Mouse (Mus musculus) granulocyte monocyte progenitor cell, adult 5-6 weeks (primary cell): Measurements from ENCODE around the gene Galnt6. TPM values are rescaled to one million over a fixed set of nuclear protein-coding genes. Genes with fewer than 3 reads are reported as not detected.

Experiments
- ATAC-seq: replicated peaks from 2 replicates; pipeline ENCODE4 v1.8.0; 2016; ENCODE audit warnings: mild to moderate bottlenecking, moderate TSS enrichment, inconsistent platforms; ENCODE audit not compliant: poor library complexity, severe bottlenecking
- total RNA-seq, 2 experiments: library from RNA; stranded (forward) in 1 of 2; stranded (reverse) in 1 of 2; fragments of 200-712, 200-1000 nt in 1 of 2; fragments of >200 nt in 1 of 2; fragmentation: Nextera tagmentation in 1 of 2; gene quantifications; 2 replicates each; pipeline ENCODE4 v1.2.3; 2014 to 2017

The Galnt6 gene
- total RNA-seq, 2 experiments from 2014 or later: 27.4 to 44.6 TPM

DNA sequence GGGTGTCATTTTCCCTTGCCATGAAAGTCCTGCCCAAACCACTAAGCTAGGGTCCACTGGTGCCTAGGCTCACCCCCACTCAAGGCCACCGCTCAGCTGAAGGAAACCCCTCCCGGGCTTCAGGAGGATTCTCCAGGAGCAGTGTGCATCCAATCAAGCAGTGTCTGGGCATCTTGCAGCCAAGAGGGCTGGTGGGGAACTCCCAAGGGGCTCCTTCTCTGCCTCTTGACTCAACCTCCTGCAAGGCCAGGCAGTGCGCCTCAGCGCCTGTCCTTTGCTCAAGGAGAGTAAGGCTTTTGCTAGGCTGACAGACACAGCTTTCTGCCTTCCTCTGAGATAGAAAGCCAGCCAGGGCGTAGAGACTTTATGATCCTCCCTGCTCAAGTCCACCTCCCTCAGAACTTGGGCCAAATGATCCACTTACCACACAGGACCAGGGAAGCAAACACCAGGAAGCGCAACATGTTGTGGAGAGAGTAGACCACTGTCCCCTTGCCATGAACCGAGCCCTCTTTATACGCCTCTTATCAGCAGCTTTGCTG is 41.7 kb downstream of the Galnt6 start, which contains the start of gene Cela1:
Gene Cela1, minus strand, starts transcription at position 492 of the 542 bp plus-strand sequence.
- no peak for ATAC-seq

DNA sequence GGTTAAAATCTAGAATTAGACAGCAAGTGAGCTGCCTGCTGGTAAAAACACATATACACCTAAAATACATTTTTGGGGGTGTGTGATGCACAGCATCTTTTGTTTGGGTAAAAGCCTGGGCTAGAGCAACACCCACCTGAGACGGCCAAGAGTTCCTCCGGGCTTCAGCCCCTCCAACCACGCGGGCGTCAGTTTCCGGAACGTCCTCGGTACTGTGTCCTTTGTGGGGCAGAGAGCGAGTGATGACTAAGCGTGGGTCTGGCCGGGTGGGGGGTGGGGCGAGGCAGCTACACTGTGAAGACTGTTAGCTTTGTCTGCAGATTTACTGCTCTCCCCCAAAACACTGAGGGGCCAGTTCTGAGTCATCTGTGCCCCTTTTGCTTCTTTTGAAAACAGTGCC is 42.2 kb downstream of the Galnt6 start:
- peak; percentile 79 for ATAC-seq

DNA sequence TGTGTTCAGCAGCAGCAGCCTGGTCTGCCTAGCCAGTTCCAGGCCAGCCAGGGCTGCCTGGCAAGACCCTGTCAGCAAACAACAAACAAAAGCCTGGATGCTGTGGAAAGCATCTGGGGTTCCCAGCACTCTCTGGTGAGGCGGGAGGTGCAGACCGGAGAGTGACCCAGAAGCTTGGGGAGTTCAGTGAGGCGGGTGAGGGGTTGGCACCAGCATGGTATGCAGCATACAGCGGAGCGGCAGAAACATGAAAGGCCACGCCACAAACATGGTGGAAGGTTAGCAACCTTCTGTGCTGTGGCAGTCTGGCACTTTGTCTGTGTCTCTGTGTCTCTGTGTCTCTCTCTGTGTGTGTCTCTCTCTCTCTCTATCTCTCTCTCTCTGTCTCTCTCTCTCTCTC is 42.7 kb downstream of the Galnt6 start:
- ATAC-seq: no peak

DNA sequence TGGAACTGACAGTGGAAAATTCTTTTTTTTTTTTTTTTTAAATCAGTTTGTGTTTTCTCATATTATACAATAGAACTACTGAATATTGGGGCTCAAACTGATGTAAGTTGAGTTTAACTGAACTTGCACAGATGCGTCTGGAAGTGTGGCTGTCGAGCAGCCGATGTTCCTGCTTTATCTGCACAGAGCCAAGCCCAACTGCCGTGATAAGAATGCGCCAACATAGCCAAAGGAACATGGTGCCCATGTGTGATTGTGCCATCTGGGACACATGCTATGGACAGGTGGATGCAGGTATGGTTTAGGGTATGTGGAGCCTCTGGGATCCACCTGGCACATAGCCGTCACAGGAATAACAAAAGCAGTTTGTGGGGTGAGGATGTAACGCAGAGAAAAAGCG is 43.3 kb downstream of the Galnt6 start:
- no peak for ATAC-seq

DNA sequence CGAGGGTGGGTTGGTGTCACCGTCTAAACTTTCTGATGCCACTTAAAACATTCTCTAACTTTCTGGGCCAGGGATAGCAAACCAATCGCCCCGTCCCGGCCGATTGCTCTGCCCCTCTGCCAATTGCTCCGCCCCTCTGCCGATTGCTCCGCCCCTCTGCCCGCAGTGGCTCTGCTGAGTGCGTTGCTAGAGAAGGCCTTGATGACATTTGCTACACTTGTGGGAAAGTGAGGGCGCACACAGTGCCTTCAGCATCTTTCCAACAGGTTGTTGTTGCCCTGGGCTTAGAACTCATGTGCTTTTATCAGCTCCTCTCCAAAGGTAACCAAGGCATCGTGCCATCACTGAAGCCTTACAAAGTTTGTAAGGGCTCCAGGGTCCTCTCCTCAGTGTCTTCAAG is 43.9 kb downstream of the Galnt6 start:
- no peak for ATAC-seq

DNA sequence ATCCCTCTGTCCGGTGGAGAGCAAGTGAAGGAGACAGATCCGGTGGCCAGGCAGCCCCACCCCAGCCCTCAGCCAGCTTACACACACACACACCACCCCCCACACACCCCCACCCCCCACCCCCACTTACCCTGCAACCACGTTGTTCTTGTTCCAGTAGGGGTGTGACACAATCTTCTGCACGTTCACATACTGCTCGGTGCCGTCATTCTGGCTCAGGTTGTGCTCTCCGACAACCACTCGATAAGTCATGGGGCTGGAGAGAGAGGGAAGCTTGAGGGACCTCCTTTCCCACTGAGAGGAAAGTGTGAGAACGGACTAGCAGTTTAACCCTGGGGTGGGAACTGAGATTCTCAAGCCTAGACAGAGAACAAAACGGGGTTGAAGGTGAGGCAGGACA is 44.7 kb downstream of the Galnt6 start:
- ATAC-seq: no peak

DNA sequence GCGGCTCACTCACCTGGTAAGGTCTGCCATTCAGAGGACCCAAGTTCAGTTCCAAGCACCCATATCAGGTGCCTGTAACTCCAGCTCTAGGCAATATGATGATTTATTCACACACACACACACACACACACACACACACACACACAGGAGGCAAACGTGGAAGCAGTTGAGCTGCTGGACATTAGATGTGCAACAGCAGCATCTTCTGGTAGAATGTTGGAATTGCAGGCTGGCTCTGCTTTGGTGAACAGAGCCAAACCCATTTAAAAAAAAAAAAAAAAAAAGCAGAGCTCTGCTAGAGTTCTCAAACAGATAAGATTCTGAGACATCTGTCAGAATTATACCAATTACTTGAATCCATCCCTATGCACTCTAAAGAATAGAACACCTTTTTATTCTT is 46.1 kb downstream of the Galnt6 start:
- ATAC-seq: peak; percentile 50

DNA sequence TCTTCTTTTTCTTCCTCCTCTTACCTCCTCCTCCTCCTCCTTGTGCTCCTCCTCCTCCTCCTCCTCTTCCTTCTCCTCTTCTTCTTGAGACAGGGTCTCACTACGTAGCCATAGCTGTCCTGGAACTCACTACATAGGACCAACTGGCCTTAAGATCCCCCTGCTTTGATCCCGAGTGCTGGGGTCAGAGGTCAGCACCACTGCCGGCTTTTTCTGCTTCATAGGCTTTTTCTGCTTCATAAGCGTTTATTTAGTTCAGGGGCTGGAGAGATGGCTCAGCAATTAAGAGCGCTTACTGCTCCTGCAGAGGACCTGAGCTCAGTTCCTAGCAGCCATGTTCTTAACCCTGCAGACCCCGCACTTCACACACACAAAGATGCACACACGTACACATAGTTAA is 47.4 kb downstream of the Galnt6 start:
- no peak for ATAC-seq

DNA sequence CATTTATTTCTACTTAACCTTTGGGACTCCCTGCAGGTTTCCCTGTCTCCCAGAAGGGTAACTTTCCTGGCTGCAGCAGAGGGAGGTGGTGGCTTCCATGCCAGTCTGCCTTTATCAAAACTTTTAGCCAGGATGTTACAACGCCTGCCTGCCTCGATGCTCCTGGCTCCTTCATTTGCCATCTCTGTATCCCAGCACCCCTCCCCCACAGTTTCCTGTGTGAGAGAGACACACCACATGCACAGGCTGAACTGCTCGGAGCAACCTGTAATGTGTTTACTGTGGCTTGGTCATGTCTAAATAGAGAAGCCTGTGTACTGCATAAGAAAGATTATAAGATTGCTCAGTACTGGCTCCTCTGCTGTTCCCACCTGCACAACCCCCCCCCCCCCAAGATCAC is 48.8 kb downstream of the Galnt6 start:
- ATAC-seq: no peak

DNA sequence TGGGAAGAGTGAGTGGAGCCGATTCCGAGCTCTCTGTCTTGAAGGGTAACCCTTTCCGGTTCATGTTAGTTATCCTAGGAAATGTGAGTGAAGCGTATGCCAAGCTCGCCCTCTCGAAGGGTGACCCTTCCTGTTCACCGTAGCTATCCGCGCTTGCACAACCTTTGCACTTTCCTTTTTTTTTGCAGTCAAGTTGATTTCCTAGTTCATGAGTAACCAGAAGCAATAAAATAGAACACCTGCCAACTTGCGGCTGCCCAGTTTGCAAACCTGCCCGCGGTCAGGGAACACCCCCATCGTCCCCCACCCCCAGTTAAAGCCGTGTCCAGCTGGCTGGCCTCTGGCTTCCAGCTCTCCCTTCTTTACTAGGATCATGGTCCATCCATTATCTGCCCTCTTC is 50.2 kb downstream of the Galnt6 start:
- peak; percentile 17; the same call in 1 of the 2 replicates for ATAC-seq

DNA sequence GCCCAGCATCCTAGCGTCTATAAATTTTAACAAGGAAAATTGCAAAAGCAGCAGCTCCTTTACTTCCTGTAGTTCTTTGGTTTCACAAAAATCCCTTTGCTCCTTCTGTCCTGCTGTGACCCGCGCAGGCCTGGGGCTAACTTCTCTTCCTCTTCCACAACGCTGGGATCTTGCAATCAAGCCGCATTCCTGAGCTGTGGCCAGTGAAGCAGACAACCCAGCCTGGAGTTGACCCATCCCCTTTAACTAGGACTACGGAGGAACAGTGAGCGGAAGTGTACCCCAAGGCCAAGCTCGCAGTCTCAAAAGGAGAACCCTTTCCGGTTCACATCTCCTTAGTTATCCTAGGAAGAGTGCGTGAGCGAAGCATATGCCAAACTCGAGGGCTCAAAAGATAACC is 50.6 kb downstream of the Galnt6 start:
- ATAC-seq: peak; percentile 61

DNA sequence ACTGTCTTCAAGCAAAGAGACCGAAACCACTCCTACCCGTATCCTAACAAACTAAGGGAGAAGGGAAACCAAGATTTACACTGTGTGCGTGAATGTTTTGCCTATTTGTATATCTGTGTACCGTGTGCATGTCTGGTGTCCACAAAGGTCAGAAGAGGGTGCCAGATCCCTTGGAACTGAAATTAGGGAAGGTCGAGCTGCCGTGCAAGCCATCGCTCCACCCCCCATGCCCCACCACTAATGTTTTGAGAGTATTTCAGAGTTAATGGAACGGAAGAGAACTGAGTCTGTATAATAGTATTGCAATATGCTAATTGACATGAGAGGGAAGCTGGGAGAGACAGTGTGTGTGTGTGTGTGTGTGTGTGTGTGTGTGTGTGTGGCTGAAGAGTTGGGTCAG is 51.5 kb downstream of the Galnt6 start:
- peak; percentile 54 for ATAC-seq

DNA sequence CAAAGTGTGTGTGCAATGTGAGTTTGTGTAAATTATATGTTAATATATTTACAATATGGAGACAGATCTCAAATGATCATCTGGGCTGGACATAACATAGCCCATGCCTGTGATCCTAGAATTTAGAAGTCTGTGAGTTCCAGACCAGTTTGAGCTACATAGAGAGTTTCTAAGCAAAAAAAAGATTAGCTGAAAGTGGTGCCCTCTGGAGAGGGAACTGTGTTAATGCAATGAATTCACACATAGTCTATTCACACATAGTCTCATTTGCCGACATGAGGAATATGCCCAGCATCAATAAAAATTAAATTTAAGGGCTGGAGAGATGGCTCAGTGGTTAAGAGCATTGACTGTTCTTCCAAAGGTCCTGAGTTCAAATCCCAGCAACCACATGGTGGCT is 52.7 kb downstream of the Galnt6 start:
- no peak for ATAC-seq

DNA sequence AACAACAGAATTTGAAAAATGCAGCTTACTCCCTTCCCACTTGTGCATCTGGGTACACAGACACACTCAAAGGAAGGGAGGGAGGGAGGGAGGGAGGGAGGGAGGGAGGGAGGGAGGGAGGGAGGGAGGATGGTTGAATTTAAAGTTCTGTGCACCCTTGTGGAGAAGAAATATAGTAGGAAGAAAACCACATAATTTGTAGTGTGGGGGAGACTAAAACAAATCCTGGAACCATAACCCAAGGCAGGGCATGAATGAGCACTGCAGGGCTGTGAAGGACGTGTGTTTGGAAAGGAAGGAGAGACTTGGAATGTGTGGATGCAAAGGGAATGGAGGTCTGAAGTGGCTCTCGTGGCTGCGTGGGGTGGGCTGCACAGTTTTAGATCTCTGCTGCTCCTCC is 53.7 kb downstream of the Galnt6 start:
- ATAC-seq: no peak

DNA sequence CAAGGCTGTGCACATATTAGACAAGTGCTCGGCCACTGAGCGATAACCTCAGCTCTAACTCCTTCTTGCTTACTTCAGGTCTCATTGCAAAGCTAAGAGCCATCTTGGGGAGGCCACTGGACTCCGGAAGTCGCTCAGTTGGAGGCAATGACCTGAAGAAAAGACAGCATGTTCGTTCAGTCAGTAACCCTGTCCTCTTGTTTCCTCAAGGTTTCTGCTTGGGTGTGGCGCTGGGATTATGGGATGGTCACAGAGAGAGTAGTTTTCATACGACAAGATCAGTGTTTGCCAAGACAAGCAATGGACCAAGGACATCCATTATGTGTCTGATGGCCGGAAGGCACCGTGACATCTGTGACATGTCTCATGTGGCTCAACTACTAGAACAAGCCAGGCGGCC is 54.6 kb downstream of the Galnt6 start:
- no peak for ATAC-seq

DNA sequence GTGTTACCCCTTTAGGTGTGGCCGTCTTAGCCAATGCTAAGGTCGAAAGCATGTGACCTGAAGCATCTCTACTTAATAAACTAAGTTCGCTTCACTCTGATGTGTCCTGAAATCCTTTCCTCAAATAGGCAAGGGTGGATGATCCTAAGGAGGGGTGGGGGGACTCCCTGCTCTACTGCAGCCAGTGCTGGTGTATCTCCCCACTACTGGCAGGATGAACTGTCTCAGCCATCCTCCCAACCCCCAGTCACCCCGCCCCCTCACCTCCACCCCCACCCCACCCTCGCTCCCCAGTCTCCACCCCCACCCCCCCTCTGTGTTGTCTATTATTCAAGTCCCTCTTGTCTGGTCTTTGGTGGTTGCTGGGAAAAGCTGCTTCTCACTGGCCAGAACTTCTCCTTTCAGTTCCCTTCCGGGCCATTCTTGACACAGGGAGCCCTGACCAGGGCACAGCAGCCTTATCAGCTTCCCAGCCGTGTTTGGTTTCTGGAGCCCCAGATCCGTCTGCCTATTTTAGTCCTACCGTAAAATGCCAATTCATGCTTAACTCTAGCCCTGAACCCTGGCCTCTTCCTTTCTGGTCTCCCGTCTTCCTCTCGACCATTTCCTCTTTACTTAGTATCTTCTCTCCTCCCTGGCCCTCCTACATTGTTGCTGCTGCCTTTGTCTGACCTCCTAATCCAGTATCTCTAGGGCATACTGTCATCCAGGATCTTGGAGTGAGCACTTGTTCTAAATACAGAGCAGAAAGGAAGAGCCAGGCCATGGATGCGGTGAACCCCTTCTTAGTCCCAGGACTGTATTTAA is 55.4 kb downstream of the Galnt6 start:
- peak; percentile 63 for ATAC-seq

DNA sequence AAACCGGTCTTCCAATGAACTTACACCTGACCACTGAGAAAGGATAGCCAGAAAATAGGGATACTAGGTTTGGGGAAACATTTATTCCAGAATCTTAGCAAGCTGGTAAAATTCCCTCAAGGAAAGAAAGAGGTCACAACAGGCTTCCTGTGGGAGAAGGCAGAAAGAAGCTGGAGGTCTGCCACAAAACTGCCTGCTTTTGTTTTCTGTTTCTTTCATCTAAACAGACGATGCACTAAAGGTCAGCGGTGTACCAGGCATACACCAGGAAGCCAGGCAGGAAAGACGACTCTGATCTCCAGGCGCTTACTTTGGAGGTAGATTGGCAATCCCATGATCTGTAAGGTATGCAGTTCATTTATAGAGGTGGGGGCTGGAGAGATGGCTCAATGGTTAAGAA is 58.3 kb downstream of the Galnt6 start:
- ATAC-seq: no peak

DNA sequence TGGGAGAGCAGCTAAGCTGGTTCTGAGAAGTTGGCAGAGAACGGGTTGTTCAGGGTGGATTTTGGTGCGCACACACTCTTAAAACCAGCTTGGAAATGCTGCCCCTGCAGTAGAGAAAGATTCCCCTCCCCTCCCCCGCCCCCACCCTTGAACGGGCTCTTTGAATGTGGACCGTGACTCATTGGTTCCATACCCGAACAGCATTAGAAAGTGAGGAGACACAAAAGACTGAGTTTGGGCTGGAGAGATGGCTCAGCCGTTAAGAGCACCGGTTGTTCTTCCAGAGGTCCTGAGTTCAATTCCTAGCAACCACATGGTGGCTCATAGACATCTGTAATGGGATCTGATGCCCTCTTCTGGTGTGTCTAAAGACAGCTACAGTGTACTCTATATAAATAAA is 59.2 kb downstream of the Galnt6 start:
- ATAC-seq: no peak

DNA sequence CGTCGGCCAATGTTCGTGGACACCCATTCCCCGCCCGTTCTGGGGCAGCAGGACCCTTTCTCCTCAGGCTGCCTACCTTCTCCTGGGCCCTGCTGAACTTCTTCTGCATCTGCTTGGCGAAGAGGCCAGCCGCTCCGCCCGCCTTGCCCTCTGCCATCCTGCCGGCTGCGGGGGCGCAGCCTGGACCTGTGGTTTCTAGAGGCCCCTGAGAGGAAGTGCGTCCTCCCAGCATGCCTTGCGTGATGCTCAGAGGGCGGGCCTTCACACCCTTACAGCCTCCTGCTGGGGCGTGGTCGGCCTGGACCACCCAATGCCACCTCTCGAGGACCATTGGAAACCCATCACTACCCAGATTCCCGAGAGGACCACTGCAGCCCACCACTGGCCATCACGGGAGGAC is 59.8 kb downstream of the Galnt6 start, which contains the start of gene Bin2:
Gene Bin2, minus strand, starts transcription at position 217 of the 400 bp plus-strand sequence.
- peak; percentile 71 for ATAC-seq

DNA sequence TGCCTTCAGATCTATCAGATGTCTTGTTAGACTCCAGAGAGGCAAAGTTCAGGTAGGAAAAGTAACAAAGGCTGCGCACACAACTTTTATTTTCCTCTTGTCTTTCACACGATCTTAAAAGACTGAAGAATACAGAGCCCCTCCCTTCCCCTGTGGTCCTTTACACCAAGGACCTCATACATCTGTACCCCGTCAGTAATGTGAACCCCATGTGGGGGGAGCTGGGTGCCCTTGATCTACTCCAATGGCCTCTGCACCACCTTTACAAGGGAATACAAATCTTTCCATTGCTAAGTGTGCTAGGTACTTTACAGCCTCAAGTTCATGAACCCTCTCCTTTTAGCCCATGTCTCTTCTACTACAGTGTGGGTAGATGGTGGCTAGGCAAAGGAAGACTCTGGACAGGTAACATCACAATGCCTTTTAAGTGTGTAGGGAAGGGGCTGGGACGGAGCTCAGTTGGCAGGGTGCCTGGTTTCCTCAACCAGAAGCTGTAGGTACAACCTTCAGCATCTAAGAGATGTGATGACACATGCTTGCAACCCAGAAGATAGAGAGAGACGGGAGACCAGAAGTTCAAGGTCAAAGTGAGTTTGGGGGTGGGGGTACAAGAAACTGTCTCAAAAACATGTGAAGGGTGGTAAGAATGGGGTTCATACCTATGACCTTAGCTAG is 61.2 kb downstream of the Galnt6 start:
- no peak for ATAC-seq

DNA sequence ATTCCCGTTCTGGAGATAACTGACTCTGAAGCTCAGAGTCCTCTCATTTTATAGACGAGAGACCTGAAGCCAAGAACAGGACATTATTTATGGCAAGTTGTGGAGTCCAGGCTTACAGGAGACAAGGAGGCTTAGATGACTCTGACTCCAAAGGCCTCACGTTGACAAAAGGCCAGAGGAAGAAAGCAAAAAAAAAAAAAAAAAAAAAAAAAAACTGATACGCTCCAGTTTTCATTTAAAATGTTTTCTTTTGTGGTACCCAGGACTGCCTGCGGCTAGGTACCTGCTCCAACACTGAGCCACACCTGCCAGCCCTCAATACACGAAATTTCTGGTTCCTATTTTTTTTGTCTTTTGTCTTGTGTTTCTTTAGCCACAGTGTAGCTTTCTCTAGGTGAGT is 61.8 kb downstream of the Galnt6 start:
- no peak for ATAC-seq

DNA sequence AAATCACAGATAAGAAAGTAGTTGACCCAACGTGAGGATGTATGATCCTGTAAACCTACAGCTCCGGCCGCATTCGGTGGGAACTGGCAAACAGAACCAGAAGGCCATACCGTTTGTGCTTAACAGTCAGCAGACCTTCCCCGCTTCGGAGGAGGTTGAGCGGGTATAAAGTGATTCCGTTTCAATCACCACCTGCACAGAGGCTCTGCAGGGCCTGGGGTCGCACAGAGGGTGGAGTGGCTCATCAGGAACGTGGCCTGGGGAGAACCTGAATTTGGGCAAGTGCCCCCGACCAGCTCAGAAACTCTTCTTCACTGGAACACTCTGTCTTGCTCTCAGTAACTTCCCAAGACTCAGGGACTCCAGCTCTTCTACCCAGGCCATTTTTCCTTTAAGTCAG is 62.3 kb downstream of the Galnt6 start:
- no peak for ATAC-seq
